Mouse (Mus musculus): Measurements from ENCODE around the gene Sgms2.

GRCm38 (mm10) chr3:131336629-131337028 is 154.6 kb downstream of the Sgms2 start:
- TF ChIP-seq POLR2A (IDR thresholded peaks at IDR 0.05; ENCODE audit: control insufficient read depth, extremely low read depth, insufficient read depth, low read length, poor library complexity) (no peak), CTCF (IDR thresholded peaks at IDR 0.05; ENCODE audit: borderline replicate concordance, control insufficient read depth, extremely low read depth, insufficient read depth, low read length, poor library complexity) (no peak)
